Mouse (Mus musculus): ENCODE measurements around the gene Plk3.

GRCm38 (mm10) chr4:117107813-117108523, 25.8 kb downstream of the Plk3 start:
- TF ChIP-seq CTCF (IDR thresholded peaks at IDR 0.05; ENCODE audit: extremely low read depth, insufficient read length, insufficient replicate concordance, low read depth, low read length) (no peak), POLR2A (IDR thresholded peaks at IDR 0.05; ENCODE audit: low read depth, low read length) (no peak)
